Mouse (Mus musculus) limb, embryonic 12.5 days (tissue): ENCODE results near the gene Akirin1. TPM values are rescaled to one million over a fixed set of nuclear protein-coding genes. Genes with fewer than 3 reads are reported as not detected.

Experiments used
- ATAC-seq: fragments of 200-750 bp; cut with Nextera tagmentation; 2 replicates; pipeline ENCODE4 v1.8.0; 2017; ENCODE audit warnings: low read depth, moderate TSS enrichment; ENCODE audit not compliant: insufficient number of reproducible peaks, insufficient read depth, low FRiP score, low TSS enrichment
- H3K27ac ChIP-seq: fragments of 300-500 bp; sonication (generic); 2 replicates; pipeline ENCODE4 v1.5.1; 2016; ENCODE audit warnings: mild to moderate bottlenecking, moderate library complexity
- H3K27me3 ChIP-seq: fragments of 300-500 bp; sonication (generic); 2 replicates; pipeline ENCODE4 v1.6.1; 2016; ENCODE audit warnings: mild to moderate bottlenecking, moderate library complexity
- H3K36me3 ChIP-seq: fragments of 300-500 bp; sonication (generic); 2 replicates; pipeline ENCODE4 v1.6.1; 2016; ENCODE audit warnings: mild to moderate bottlenecking, moderate library complexity
- H3K4me1 ChIP-seq: fragments of 300-500 bp; sonication (generic); replicated peaks from 2 replicates; pipeline ENCODE4 v1.6.1; 2016
- H3K4me2 ChIP-seq: fragments of 300-500 bp; sonication (generic); 2 replicates; pipeline ENCODE4 v1.6.1; 2016; ENCODE audit warnings: mild to moderate bottlenecking, moderate library complexity
- H3K4me3 ChIP-seq: fragments of 300-500 bp; sonication (generic); replicated peaks from 2 replicates; pipeline ENCODE4 v1.5.1; 2016; ENCODE audit warnings: mild to moderate bottlenecking
- H3K9ac ChIP-seq: fragments of 300-500 bp; sonication (generic); replicated peaks from 2 replicates; pipeline ENCODE4 v1.6.1; 2016; ENCODE audit warnings: mild to moderate bottlenecking, moderate library complexity
- H3K9me3 ChIP-seq: fragments of 300-500 bp; sonication (generic); 2 replicates; pipeline ENCODE4 v1.6.1; 2016; ENCODE audit warnings: mild to moderate bottlenecking, moderate library complexity
- WGBS: fragments of 180-500 bp; shearing (Covaris S2); methylation state at CpG from one replicate; pipeline ENCODE4 v1.1.7; 2016; 5-methylcytosine and 5-hydroxymethylcytosine counted together
- polyA plus RNA-seq: library from polyadenylated mRNA; unstranded; fragments of >200 nt; fragmentation: Nextera tagmentation; extraction: Ambion mirVana; gene quantifications from 2 replicates; pipeline ENCODE4 v1.2.1, GENCODE M21; 2016

The Akirin1 gene
- polyA plus RNA-seq, 1 experiment from 2014 or later, result 67.8 TPM

DNA sequence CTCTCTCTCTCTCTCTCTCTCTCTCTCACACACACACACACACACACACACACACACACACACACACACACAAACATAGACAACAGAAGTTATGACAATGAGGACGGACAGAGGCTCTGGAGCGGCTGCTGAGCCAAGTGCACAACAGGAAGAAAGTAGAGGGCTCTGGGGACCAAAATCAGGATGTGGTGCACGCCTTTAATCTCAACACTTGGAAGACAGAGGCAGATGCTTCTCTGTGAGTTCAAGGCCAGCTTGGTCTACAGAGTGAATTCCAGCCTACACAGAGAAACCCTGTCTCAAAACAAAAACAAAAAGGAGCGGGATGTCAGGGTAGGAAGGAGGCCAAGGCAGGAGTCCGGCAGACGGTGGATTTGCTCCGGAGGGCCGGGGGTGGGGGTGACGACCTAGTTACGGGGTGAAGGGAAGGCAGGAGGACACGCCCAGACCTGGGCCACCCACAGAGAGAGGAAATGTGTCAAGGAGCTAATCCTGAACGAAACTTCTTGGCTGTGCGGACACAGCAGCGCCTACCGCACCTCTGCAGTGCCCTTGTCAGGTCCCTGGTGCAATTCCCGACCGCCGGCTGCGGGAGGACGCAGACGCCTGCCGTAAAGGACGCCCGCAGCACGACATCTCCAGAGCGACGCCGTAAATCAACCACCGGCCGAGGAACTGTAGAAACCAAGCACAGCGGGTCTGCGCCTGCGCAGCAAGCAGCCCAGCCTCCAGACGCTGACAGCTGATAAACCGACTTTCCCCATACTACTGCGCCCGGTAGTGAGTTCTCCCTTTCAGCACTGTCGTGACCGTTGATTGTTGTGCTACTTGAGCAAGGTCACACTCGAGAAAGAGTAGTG lies 32.3 kb downstream of the Akirin1 start, which contains the start of gene Ndufs5:
Gene Ndufs5 (minus strand): TSS at position 629 of the 860 bp plus-strand sequence.
- H3K4me2 ChIP-seq, result peak within 1 kb of the TSS; percentile 88
- H3K36me3 ChIP-seq, result peaks cover 25% of the 10 kb centered on the region
- ATAC-seq, result peak; percentile 91
- 1% methylated on average over 40 of the region's 40 CpGs for WGBS
- H3K4me3 ChIP-seq, result peak within 1 kb of the TSS; percentile 79
- H3K9ac ChIP-seq, result peak within 1 kb of the TSS; percentile 90
- no peaks in the 10 kb centered on the region for H3K27me3 ChIP-seq
- H3K4me1 ChIP-seq, result peaks cover 12% of the 10 kb centered on the region
- peak within 1 kb of the TSS; percentile 53; the same call in 1 of the 2 replicates for H3K27ac ChIP-seq
- H3K9me3 ChIP-seq, result no peaks in the 10 kb centered on the region

DNA sequence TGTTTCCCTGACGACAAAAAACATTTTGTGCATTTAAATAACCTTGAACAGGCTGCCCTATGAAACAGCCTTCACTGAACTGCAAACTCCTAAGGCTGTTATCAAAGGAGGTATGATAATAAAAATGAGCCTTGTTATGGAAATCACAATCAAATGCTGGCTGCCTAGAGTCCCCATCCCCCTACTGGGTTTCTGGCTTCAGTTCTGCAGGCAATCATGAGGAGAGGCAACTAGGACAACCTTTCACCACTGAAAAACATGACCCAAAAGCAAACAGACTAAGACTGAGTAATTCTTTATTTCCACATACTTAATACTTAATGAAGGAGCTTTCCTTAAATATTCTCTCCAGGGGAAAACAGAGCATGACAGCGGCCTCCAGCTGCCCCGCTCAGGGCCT lies 37.7 kb downstream of the Akirin1 start:
- no peaks in the 10 kb centered on the region for H3K9me3 ChIP-seq
- no peak overlapping the region for H3K4me2 ChIP-seq
- no peak overlapping the region for H3K4me3 ChIP-seq
- 98% methylated on average over 3 of the region's 3 CpGs for WGBS
- no peak overlapping the region for H3K27ac ChIP-seq
- ATAC-seq, result no peak
- H3K36me3 ChIP-seq, result peaks cover 41% of the 10 kb centered on the region
- no peak overlapping the region for H3K9ac ChIP-seq
- H3K27me3 ChIP-seq, result no peaks in the 10 kb centered on the region
- H3K4me1 ChIP-seq, result peaks cover 8% of the 10 kb centered on the region

DNA sequence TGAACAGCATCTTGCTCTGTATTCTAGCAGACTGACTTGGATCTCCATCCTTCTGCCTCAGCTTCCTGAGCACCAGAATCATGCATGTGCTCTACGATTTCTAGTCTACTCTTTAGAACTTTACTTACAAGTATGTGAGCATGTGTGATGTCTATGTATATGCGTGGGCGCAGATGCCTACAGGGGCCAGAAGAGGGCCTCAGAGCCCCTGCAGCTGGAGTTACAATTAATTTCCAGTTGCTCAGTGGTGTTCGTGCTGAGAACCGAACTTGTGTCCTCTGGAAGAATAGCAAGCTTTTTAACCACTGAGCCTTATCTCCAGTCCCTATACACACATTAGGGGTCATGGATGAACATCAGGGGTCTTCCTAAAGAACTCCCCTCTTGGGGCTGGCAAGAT lies 42.8 kb downstream of the Akirin1 start:
- no peaks in the 10 kb centered on the region for H3K27me3 ChIP-seq
- H3K4me1 ChIP-seq, result no peaks in the 10 kb centered on the region
- H3K9me3 ChIP-seq, result no peaks in the 10 kb centered on the region
- H3K4me3 ChIP-seq, result no peak overlapping the region
- H3K36me3 ChIP-seq, result peaks cover 11% of the 10 kb centered on the region
- ATAC-seq, result no peak
- H3K4me2 ChIP-seq, result no peak overlapping the region
- no peak overlapping the region for H3K9ac ChIP-seq
- H3K27ac ChIP-seq, result no peak overlapping the region
- WGBS, result 96% methylated on average over 5 of the region's 5 CpGs

DNA sequence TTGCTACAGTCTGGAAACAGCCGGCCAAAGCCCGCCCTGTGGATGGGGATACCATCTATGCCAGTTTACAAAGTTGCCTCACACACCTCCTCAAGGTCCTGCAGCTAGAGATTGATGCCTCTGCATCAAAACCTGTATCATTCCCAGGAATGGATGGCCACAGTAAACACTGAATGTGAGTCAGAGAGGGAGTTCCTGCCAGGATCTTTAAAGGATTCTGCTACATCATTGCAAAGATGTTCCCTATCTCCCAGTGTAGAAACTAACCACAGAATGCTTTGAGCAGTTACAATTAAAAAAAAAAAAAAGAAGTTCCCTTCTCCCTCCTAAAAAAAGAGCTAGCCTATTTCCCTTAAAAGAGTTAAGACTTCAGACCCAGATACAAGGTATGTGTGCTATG lies 44.8 kb downstream of the Akirin1 start:
- Histone ChIP-seq H3K4me3 (no peak overlapping the region), H3K4me2 (no peak overlapping the region), H3K9ac (no peak overlapping the region), H3K27ac (no peak overlapping the region), H3K27me3 (no peaks in the 10 kb centered on the region), H3K36me3 (no peaks in the 10 kb centered on the region), H3K9me3 (no peaks in the 10 kb centered on the region), H3K4me1 (no peaks in the 10 kb centered on the region)
- WGBS, result 92% methylated on average over 2 of the region's 2 CpGs
- no peak for ATAC-seq

DNA sequence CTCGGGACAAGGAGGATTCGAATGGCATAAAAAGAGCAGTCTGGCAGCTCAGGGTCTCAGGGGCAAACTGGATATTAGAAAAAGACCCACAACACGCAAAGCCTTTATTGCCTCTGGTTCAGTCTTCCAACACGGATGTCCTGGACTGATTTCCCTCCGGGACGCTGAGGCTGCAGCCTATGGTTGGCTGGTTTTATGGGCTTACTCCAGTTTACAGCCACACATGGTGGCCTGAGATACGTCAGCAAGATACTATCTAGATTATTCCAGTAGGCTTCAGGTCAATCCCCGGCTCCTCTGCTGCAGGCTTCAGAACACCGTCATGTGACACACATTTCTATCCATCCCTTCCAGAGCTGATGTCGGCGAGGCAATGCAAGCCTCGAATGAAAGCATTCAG lies 56.8 kb downstream of the Akirin1 start:
- Histone ChIP-seq H3K4me3 (no peak overlapping the region), H3K4me2 (no peak overlapping the region), H3K36me3 (no peaks in the 10 kb centered on the region), H3K27ac (no peak overlapping the region), H3K9ac (no peak overlapping the region), H3K9me3 (no peaks in the 10 kb centered on the region), H3K4me1 (no peaks in the 10 kb centered on the region), H3K27me3 (no peaks in the 10 kb centered on the region)
- no peak for ATAC-seq
- WGBS, result 76% methylated on average over 12 of the region's 12 CpGs

DNA sequence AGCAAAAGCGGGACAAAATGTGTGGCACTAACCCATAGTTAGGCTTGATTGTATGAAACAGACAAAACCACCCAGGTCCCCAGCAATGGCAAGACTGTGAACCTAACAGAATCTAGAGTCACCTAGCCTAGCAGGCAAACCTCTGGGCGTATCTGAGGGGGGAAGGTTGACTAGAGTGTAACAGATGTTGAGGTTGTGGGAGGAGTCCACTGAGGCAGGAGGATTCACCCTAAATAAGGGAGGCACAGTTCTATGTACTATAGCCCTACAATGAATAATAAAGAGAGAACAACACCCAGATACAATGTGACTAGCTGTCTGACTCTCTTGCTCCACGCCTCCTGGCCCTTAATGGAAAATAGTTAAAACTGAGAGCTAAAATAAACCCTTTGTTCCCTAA lies 58.1 kb downstream of the Akirin1 start:
- ATAC-seq, result no peak
- Histone ChIP-seq H3K4me3 (no peak overlapping the region), H3K4me1 (0 out of 2 replicates have a peak, but pooled peaks cover 4% of the 10 kb centered on the region), H3K4me2 (no peak overlapping the region), H3K36me3 (no peaks in the 10 kb centered on the region), H3K27me3 (no peaks in the 10 kb centered on the region), H3K9ac (no peak overlapping the region), H3K9me3 (no peaks in the 10 kb centered on the region), H3K27ac (no peak overlapping the region)
- WGBS, result 81% methylated on average over 3 of the region's 3 CpGs

DNA sequence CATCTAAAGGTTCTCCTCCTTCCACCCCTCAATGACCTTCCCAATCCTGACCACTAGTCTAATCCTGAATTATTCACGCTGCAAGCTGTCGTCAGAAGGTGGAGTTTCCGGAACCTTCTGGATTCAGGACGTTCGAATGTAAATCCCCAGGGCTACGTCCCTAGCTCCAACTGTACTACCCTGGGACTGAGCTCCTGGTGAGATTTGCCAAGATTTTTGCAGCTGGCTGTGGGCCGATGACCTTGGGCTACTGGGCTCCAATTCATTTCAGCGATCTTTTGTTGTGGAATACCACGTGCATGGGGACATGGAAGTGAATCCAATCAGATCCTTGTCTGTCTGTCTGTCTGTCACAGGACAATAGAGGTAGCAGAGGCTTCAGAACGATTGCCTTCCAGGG lies 59.8 kb downstream of the Akirin1 start:
- Histone ChIP-seq H3K4me3 (no peak overlapping the region), H3K36me3 (no peaks in the 10 kb centered on the region), H3K4me2 (no peak overlapping the region), H3K27ac (no peak overlapping the region), H3K9ac (no peak overlapping the region), H3K4me1 (peaks cover 15% of the 10 kb centered on the region), H3K9me3 (no peaks in the 10 kb centered on the region), H3K27me3 (peaks cover 17% of the 10 kb centered on the region)
- no peak for ATAC-seq
- 86% methylated on average over 10 of the region's 10 CpGs for WGBS

DNA sequence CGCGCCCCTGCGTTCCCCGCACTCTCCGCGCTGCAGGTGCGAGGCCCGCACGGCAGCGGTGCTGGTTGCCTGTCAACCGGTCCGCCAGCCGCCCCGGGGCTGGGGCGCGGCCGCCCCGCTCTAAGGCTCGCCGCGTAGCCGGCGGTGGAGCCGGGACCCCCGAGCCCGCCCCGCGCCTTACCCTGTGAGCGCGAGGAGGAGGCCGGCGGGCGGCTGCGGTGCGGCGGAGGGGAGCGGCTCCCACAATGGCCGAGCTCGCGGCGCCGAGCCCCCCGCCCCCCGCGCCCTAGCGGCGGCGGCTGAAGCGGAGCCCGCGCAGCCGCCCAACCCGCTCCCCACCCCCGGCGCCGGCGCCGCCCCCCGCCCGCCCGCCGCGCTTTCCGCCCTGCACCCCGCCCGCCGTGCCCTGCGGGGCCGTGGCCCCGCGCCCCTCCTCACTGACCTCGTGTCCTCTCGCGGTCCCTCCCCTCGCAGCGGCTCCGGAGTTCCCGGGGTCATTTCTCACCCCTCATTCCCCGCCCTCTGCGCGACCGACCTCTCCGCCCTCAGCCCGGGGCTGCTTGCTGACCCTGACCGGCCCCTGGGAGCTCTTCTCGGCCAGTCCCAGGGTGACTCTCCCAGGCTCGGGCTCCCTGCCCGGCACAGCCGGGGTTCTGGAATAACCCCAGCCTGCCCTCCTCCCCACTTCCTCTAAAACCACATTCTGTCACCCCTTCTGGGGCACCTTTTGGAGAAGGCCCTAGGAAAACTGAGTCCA lies 62.9 kb downstream of the Akirin1 start:
- WGBS, result 2% methylated on average over 55 of the region's 89 CpGs

DNA sequence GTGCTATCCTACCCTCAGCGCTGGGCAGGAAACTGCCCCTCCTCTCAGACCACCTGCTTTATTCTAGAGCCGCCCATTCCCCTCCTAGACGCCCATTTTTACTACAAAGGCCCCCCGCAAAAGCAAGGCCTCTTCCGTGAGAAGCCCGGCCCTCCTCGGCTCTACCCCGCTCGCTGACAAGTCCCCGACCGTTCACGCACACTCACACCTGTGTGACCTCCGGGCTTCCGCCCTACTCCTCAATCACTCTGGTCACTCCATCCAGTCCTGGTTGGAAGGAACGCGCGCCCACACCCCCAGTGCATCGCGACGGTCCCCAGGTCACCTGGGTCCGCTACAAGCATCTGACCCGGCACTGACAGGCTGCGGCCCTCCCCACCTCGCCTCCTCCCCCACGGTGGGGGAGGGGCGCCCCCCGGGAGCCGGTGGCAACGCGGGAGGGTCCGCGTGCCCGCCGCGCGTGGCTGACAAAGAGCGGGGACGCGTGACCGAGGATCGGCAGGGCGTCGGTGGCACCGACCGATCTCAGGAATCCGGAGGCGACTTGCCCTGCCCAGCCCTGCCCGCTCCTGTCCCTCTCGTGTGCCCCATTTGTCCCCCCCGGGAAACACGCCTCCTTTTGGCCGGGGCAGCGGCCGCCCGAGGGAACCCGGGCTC lies 63.6 kb downstream of the Akirin1 start:
- Histone ChIP-seq H3K9ac (peak overlapping the region; percentile 76), H3K9me3 (no peaks in the 10 kb centered on the region), H3K27me3 (peaks cover 25% of the 10 kb centered on the region), H3K4me2 (peak overlapping the region; percentile 100), H3K4me1 (peaks cover 15% of the 10 kb centered on the region), H3K4me3 (peak overlapping the region; percentile 80), H3K27ac (no peak overlapping the region), H3K36me3 (no peaks in the 10 kb centered on the region)
- peak; percentile 55; the same call in 1 of the 2 replicates for ATAC-seq
- under 1% methylated on average over 56 of the region's 56 CpGs for WGBS

More for the DNA sequence above, 62.9 kb downstream of the Akirin1 start:
- Histone ChIP-seq H3K4me3 (peak overlapping the region; percentile 80), H3K4me1 (peaks cover 15% of the 10 kb centered on the region), H3K27ac (no peak overlapping the region), H3K9me3 (no peaks in the 10 kb centered on the region), H3K27me3 (peaks cover 25% of the 10 kb centered on the region), H3K9ac (peak overlapping the region; percentile 76), H3K36me3 (no peaks in the 10 kb centered on the region), H3K4me2 (peak overlapping the region; percentile 100)
- ATAC-seq, result 0 out of 2 replicates have a peak, but pooled peaks have one; percentile 37

DNA sequence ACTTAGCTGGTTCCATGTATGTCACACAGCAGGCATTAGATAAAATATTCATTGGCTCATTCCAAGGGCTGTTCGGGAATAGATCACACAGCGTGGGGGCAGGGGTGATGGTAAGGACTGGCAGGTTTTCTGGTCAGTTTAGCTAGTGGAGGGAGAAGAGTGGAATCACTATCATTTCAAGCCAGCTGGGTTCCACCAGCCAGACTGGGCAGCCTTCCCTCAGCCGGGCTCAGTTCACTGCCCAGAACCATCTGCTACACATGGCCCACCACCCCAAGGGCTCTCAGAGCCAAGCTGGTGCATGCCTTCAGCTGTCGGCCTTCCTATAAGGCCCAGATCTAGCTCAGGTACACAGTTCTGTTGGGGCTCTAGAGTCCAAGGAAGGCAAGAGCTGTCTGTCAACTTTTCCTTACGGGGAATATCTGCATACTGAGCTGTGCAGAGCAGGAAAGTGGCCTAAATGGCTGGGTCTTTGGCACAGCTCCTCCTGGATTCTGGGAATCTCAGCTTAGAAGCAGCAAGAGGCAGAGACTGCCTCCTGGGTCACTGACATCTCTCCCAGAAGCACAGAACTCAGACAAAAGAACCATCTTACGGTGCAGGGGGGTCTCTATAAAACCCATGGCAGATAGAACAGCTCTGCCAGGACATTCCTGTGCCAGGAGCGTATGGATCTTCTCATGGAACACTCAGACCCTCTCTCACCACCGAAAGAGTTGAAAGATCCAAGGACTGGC lies 64.5 kb downstream of the Akirin1 start:
- no peak for ATAC-seq
- Histone ChIP-seq H3K9ac (no peak overlapping the region), H3K4me1 (peaks cover 15% of the 10 kb centered on the region), H3K27me3 (peaks cover 25% of the 10 kb centered on the region), H3K4me2 (peak overlapping the region; percentile 100), H3K9me3 (no peaks in the 10 kb centered on the region), H3K4me3 (peak overlapping the region; percentile 80), H3K36me3 (no peaks in the 10 kb centered on the region), H3K27ac (no peak overlapping the region)
- WGBS, result 52% methylated on average over 8 of the region's 8 CpGs
